Comparison of ENCODE assay signal across 9 mouse cellular contexts in genomic region chr16:17802456-17802838, GRCm38 (mm10). TPM values are rescaled to one million over a fixed set of nuclear protein-coding genes. Genes with fewer than 3 reads are reported as not detected.
A peak's percentile ranks its signal among the peaks of the same experiment; 100 is the strongest.
DNase-seq lines count a peak whose midpoint lies in the region; ATAC-seq and TF ChIP-seq lines count a peak whose summit lies in the region.
"Had no signal": no experiment of that assay in that cellular context is flagged by ENCODE, and none has a peak within 500 bp of the region (broad histone marks: within the 10 kb centered on the region; RNA-seq: fewer than 3 reads in every experiment).

No protein-coding gene starts in this region.

- ATAC-seq in embryonic facial prominence, embryonic 11.5 days (replicated peaks; ENCODE audit: insufficient number of reproducible peaks, low FRiP score, low TSS enrichment, low read depth): no peak
- no peak for ATAC-seq in hindbrain, embryonic 14.5 days (ENCODE audit: low FRiP score)
- ATAC-seq in midbrain, embryonic 13.5 days: no peak
- ATAC-seq: inflammation-experienced regulatory T-cells, adult 6 months had no signal

- peak overlapping the region; percentile 41 for H3K4me2 ChIP-seq in embryonic facial prominence, embryonic 11.5 days (ENCODE audit: low read depth, low read length)
- peak overlapping the region; percentile 64 for H3K4me2 ChIP-seq in hindbrain, embryonic 14.5 days (replicated peaks)
- peak overlapping the region; percentile 56 for H3K4me2 ChIP-seq in midbrain, embryonic 13.5 days (replicated peaks)

- no peak for TF ChIP-seq CTCF in kidney, adult 2 months (conservative IDR thresholded peaks at IDR 0.05; ENCODE audit: insufficient read depth, insufficient read length, low read depth, low read length)

- H3K9me3 ChIP-seq in embryonic facial prominence, embryonic 11.5 days (replicated peaks; ENCODE audit: control insufficient read depth, low read length): no peaks in the 10 kb centered on the region
- H3K9me3 ChIP-seq in hindbrain, embryonic 14.5 days (ENCODE audit: control insufficient read depth, low read length): no peaks in the 10 kb centered on the region
- no peaks in the 10 kb centered on the region for H3K9me3 ChIP-seq in midbrain, embryonic 13.5 days

- WGBS in kidney, adult 2 months: 25% methylated on average over 18 of the region's 18 CpGs
- 7% methylated on average over 18 of the region's 18 CpGs for WGBS in embryonic facial prominence, embryonic 11.5 days
- WGBS in hindbrain, embryonic 14.5 days: 5% methylated on average over 18 of the region's 18 CpGs
- 5% methylated on average over 18 of the region's 18 CpGs for WGBS in midbrain, embryonic 13.5 days

- H3K4me1 ChIP-seq in kidney, adult 2 months (ENCODE audit: control insufficient read depth, insufficient read depth, low read length): peaks cover 13% of the 10 kb centered on the region; the same call in 1 of the 2 replicates
- peaks cover 38% of the 10 kb centered on the region for H3K4me1 ChIP-seq in embryonic facial prominence, embryonic 11.5 days (ENCODE audit: control insufficient read depth, insufficient read depth, low read length)
- H3K4me1 ChIP-seq in hindbrain, embryonic 14.5 days (replicated peaks; ENCODE audit: control insufficient read depth, insufficient read depth, low read length): peaks cover 32% of the 10 kb centered on the region
- H3K4me1 ChIP-seq in midbrain, embryonic 13.5 days (replicated peaks): peaks cover 53% of the 10 kb centered on the region

- no peak overlapping the region for H3K27ac ChIP-seq in kidney, adult 2 months (ENCODE audit: insufficient read depth, low read depth, low read length)
- H3K27ac ChIP-seq in embryonic facial prominence, embryonic 11.5 days (replicated peaks; ENCODE audit: low read depth, low read length): no peak overlapping the region
- H3K27ac ChIP-seq in hindbrain, embryonic 14.5 days: no peak overlapping the region
- no peak overlapping the region for H3K27ac ChIP-seq in midbrain, embryonic 13.5 days

- H3K9ac ChIP-seq in embryonic facial prominence, embryonic 11.5 days (replicated peaks; ENCODE audit: low read length): no peak overlapping the region
- H3K9ac ChIP-seq in hindbrain, embryonic 14.5 days: peak overlapping the region; percentile 46; the same call in 1 of the 2 replicates
- peak overlapping the region; percentile 24; the same call in 1 of the 2 replicates for H3K9ac ChIP-seq in midbrain, embryonic 13.5 days (replicated peaks)

- peak overlapping the region; percentile 43; the same call in 1 of the 2 replicates for H3K4me3 ChIP-seq in kidney, adult 2 months (ENCODE audit: insufficient read depth, low read depth, low read length)
- peak overlapping the region; percentile 16 for H3K4me3 ChIP-seq in embryonic facial prominence, embryonic 11.5 days (ENCODE audit: low read depth, low read length)
- peak overlapping the region; percentile 33 for H3K4me3 ChIP-seq in hindbrain, embryonic 14.5 days (replicated peaks; ENCODE audit: low read length)
- H3K4me3 ChIP-seq in midbrain, embryonic 13.5 days (replicated peaks): peak overlapping the region; percentile 34

- peaks cover 6% of the 10 kb centered on the region; the same call in 1 of the 2 replicates for H3K27me3 ChIP-seq in kidney, adult 2 months (replicated peaks; ENCODE audit: control insufficient read depth, insufficient read depth, low read length)
- H3K27me3 ChIP-seq in embryonic facial prominence, embryonic 11.5 days (ENCODE audit: control insufficient read depth, insufficient read depth, low read length): peaks cover 48% of the 10 kb centered on the region
- H3K27me3 ChIP-seq in hindbrain, embryonic 14.5 days (ENCODE audit: control insufficient read depth, insufficient read depth, low read length): peaks cover 92% of the 10 kb centered on the region
- peaks cover 90% of the 10 kb centered on the region for H3K27me3 ChIP-seq in midbrain, embryonic 13.5 days

- TF ChIP-seq POLR2A in kidney, adult 2 months (IDR thresholded peaks at IDR 0.05; ENCODE audit: low read depth, low read length): no peak

- H3K36me3 ChIP-seq in kidney, adult 2 months (ENCODE audit: control insufficient read depth, insufficient read depth, low read length): no peaks in the 10 kb centered on the region
- H3K36me3 ChIP-seq in embryonic facial prominence, embryonic 11.5 days (replicated peaks; ENCODE audit: control insufficient read depth, insufficient read depth, low read depth, low read length): no peaks in the 10 kb centered on the region; the same call in 1 of the 2 replicates
- H3K36me3 ChIP-seq in hindbrain, embryonic 14.5 days (replicated peaks; ENCODE audit: control insufficient read depth, insufficient read depth): no peaks in the 10 kb centered on the region
- no peaks in the 10 kb centered on the region for H3K36me3 ChIP-seq in midbrain, embryonic 13.5 days

- DNase-seq in kidney, adult 2 months: no peak
- no peak for DNase-seq in kidney, postnatal 25 days
- DNase-seq in embryonic facial prominence, embryonic 11.5 days (ENCODE audit: low spot score): no peak
- no peak for DNase-seq in hindbrain, embryonic 14.5 days (ENCODE audit: low spot score)
- no peak for DNase-seq in left cerebral cortex, adult 8-10 months (ENCODE audit: low spot score in 2 of 2)
- DNase-seq in gastrocnemius, adult 18-20 months (ENCODE audit: low spot score): no peak
- no peak for DNase-seq in layer of hippocampus, postnatal 36 days

RNA-seq across cellular contexts. Expression of gene Scarf2, which starts 5.4 kb away (rescaled TPM):
- 26.8 and 38.2 TPM in 2 replicates for polyA plus RNA-seq in kidney, adult 2 months (2012; rRNA removed)
- polyA plus RNA-seq in embryonic facial prominence, embryonic 11.5 days (2014; fragmentation: Nextera tagmentation; extraction: Ambion mirVana): 13.5 and 15.3 TPM in 2 replicates
- 2.9 and 3.4 TPM in 2 replicates for polyA plus RNA-seq in hindbrain, embryonic 14.5 days (2014; fragmentation: Nextera tagmentation; extraction: Ambion mirVana)
- polyA plus RNA-seq in midbrain, embryonic 13.5 days (2015; fragmentation: Nextera tagmentation; extraction: Ambion mirVana): 0.85 and 1.6 TPM in 2 replicates
- 1 to 10 TPM; 4.1 to 4.3 (median 4.1) TPM for total RNA-seq in left cerebral cortex, adult 8-10 months (2022)
- total RNA-seq in gastrocnemius, adult 18-20 months (2021): 1 to 10 TPM; 2.6 to 4.0 TPM
- total RNA-seq in layer of hippocampus, postnatal 36 days (2021): 1 to 10 TPM; 2.1 to 2.4 TPM
- polyA plus RNA-seq: inflammation-experienced regulatory T-cells, adult 6 months had no signal

RNA-seq across cellular contexts. Expression of gene B830017H08Rik, which starts 30.5 kb away (rescaled TPM):
- 6.2 and 7.9 TPM in 2 replicates for polyA plus RNA-seq in kidney, adult 2 months (2012; rRNA removed)
- polyA plus RNA-seq in embryonic facial prominence, embryonic 11.5 days (2014; fragmentation: Nextera tagmentation; extraction: Ambion mirVana): not detected in 2 replicates
- 6.0 and 6.1 TPM in 2 replicates for polyA plus RNA-seq in hindbrain, embryonic 14.5 days (2014; fragmentation: Nextera tagmentation; extraction: Ambion mirVana)
- polyA plus RNA-seq in midbrain, embryonic 13.5 days (2015; fragmentation: Nextera tagmentation; extraction: Ambion mirVana): 0.54 and 0.70 TPM in 2 replicates
- 1 to 10 TPM; 2.7 to 5.1 (median 3.8) TPM for total RNA-seq in left cerebral cortex, adult 8-10 months (2022)
- total RNA-seq in gastrocnemius, adult 18-20 months (2021): not detected
- total RNA-seq in layer of hippocampus, postnatal 36 days (2021): 1 to 10 TPM; 2.6 to 4.0 TPM
- polyA plus RNA-seq: inflammation-experienced regulatory T-cells, adult 6 months had no signal

RNA-seq across cellular contexts. Expression of gene Car15, which starts 35.7 kb away (rescaled TPM):
- 372 and 440 TPM in 2 replicates for polyA plus RNA-seq in kidney, adult 2 months (2012; rRNA removed)
- polyA plus RNA-seq in embryonic facial prominence, embryonic 11.5 days (2014; fragmentation: Nextera tagmentation; extraction: Ambion mirVana): 1.7 and 2.0 TPM in 2 replicates
- 2.5 and 3.4 TPM in 2 replicates for polyA plus RNA-seq in hindbrain, embryonic 14.5 days (2014; fragmentation: Nextera tagmentation; extraction: Ambion mirVana)
- polyA plus RNA-seq in midbrain, embryonic 13.5 days (2015; fragmentation: Nextera tagmentation; extraction: Ambion mirVana): 5.3 and 5.5 TPM in 2 replicates
- total RNA-seq in left cerebral cortex, adult 8-10 months (2022): 10 to 100 TPM in 1 of 4 experiments, 1 to 10 TPM in 3; 6.5 to 13.3 (median 7.8) TPM
- 1 to 10 TPM in 1 of 2 experiments, under 1 TPM in 1; 0.87 to 1.2 TPM for total RNA-seq in gastrocnemius, adult 18-20 months (2021)
- total RNA-seq in layer of hippocampus, postnatal 36 days (2021): 10 to 100 TPM; 12.8 to 16.4 TPM

RNA-seq across cellular contexts. Expression of gene Klhl22, which starts 43.0 kb away (rescaled TPM):
- polyA plus RNA-seq in kidney, adult 2 months (2012; rRNA removed): 50.9 and 69.4 TPM in 2 replicates
- polyA plus RNA-seq in embryonic facial prominence, embryonic 11.5 days (2014; fragmentation: Nextera tagmentation; extraction: Ambion mirVana): 48.0 and 58.1 TPM in 2 replicates
- 82.1 and 96.0 TPM in 2 replicates for polyA plus RNA-seq in hindbrain, embryonic 14.5 days (2014; fragmentation: Nextera tagmentation; extraction: Ambion mirVana)
- 64.9 and 68.9 TPM in 2 replicates for polyA plus RNA-seq in midbrain, embryonic 13.5 days (2015; fragmentation: Nextera tagmentation; extraction: Ambion mirVana)
- 100 to 1,000 TPM in 1 of 4 experiments, 10 to 100 TPM in 3; 82.2 to 105 (median 95.4) TPM for total RNA-seq in left cerebral cortex, adult 8-10 months (2022)
- total RNA-seq in gastrocnemius, adult 18-20 months (2021): 10 to 100 TPM; 21.8 to 23.4 TPM
- total RNA-seq in layer of hippocampus, postnatal 36 days (2021): 100 to 1,000 TPM in 1 of 2 experiments, 10 to 100 TPM in 1; 86.2 to 109 TPM

Comparison
In these comparisons a context has a peak if more than half of its experiments do, and no peak if none do; other contexts are left out.
1. RNA of gene Car15, which starts 35.7 kb away (polyA plus RNA-seq): 372 to 440 TPM in kidney, adult 2 months; 5.3 to 5.5 TPM in midbrain, embryonic 13.5 days, 2.5 to 3.4 TPM in hindbrain, embryonic 14.5 days and 1.7 to 2.0 TPM in embryonic facial prominence, embryonic 11.5 days; every median in the first group is over 10 times any median in the second.
2. Peak in every context shown above with its lines, with median percentiles within 50 percentile points of each other: H3K4me3 ChIP-seq and H3K4me2 ChIP-seq.